23 mouse cellular contexts compared by ENCODE assay signal in the genomic region with DNA sequence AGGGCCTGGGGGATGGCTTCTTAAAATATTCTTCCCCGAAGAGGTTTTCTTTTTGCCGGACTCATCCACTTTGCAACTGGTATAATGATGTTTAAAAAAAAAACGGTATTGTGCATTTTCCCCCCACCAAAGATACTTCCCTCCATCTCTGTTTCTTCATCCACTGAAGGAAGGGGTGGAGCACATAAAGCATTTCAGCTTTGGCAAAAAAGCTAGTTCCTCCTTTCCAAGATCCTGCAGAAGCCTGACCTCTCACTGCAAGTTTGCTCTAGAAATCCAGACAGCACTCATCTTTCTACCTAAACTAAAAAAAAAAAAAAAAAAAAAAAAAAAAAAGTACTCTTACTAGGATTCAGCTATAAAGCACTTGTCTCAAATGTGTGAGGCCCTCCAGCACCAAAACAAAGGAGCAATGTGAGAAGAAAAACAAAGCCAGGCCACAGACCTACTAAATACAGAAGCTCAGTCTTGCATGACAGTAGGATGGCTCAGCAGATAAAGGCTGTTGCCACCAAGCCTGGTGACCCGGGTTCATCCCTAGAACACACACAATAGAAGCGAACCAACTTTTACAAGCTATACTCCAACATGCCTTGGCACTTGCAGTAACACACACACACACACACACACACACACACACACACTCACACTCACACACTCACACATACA. TPM values are rescaled to one million over a fixed set of nuclear protein-coding genes. Genes with fewer than 3 reads are reported as not detected.
DNase-seq lines count a peak whose midpoint lies in the region; ATAC-seq and TF ChIP-seq lines count a peak whose summit lies in the region.
"Had no signal": no experiment of that assay in that cellular context is flagged by ENCODE, and none has a peak within 500 bp of the region (broad histone marks: within the 10 kb centered on the region; RNA-seq: fewer than 3 reads in every experiment).

No protein-coding gene starts in this region.

- peak; percentile 75 for ATAC-seq in kidney, embryonic 15.5 days (replicated peaks; ENCODE audit: low FRiP score)
- peak; percentile 46 to 51; a peak in 2 of 4 replicates for ATAC-seq in hematopoietic stem cell, adult 5-6 weeks (replicated peaks in 1 of 2; ENCODE audit: insufficient read depth in 1 of 2, low FRiP score in 2 of 2, low TSS enrichment in 1 of 2, low read depth in 1 of 2, poor library complexity in 2 of 2, severe bottlenecking in 2 of 2)
- no peak for ATAC-seq in intestine, embryonic 15.5 days

- no peak for TF ChIP-seq RAD21 in CH12.LX (IDR thresholded peaks at IDR 0.05; ENCODE audit: low read depth, low read length)

- DNase-seq in kidney, adult 11 months, result no peak
- DNase-seq in A20 (ENCODE audit: low read depth, low spot score) (peak; percentile 37), CH12.LX (ENCODE audit: extremely low read depth) (no peak)
- no peak for DNase-seq in right cerebral cortex, postnatal 25 days
- DNase-seq: adrenal gland, postnatal 14 days; cerebellum, adult 11-12 months; cerebellum, postnatal 14 days; embryo, embryonic 11 days; gastrocnemius, postnatal 10 days; heart, adult 2 months; heart, postnatal 4 days; kidney, postnatal 25 days; lung, postnatal 14 days; midbrain, embryonic 14.5 days; spleen, adult 18-20 months; thymus, adult 18-20 months; thymus, postnatal 4 days had no signal

- no peaks in the 10 kb centered on the region for H3K79me2 ChIP-seq in CH12.LX (replicated peaks; ENCODE audit: control insufficient read depth, extremely low read depth, insufficient read depth, poor library complexity, severe bottlenecking)

- no peak overlapping the region for H3K4me2 ChIP-seq in kidney, embryonic 15.5 days
- no peak overlapping the region for H3K4me2 ChIP-seq in CH12.LX (ENCODE audit: insufficient read depth, low read depth, poor library complexity, severe bottlenecking)
- H3K4me2 ChIP-seq in intestine, embryonic 15.5 days (replicated peaks), result no peak overlapping the region
- H3K4me2 ChIP-seq: embryonic facial prominence, embryonic 15.5 days; heart, embryonic 15.5 days; limb, embryonic 15.5 days had no signal

- H3K9ac ChIP-seq in kidney, embryonic 15.5 days, result no peak overlapping the region
- no peak overlapping the region for H3K9ac ChIP-seq in CH12.LX (ENCODE audit: insufficient read depth, low read depth)
- H3K9ac ChIP-seq in intestine, embryonic 15.5 days, result no peak overlapping the region
- H3K9ac ChIP-seq: embryonic facial prominence, embryonic 15.5 days; heart, embryonic 15.5 days; limb, embryonic 15.5 days had no signal

- H3K9me3 ChIP-seq in kidney, embryonic 15.5 days (replicated peaks), result no peaks in the 10 kb centered on the region
- no peaks in the 10 kb centered on the region for H3K9me3 ChIP-seq in CH12.LX (replicated peaks; ENCODE audit: low read length)
- no peaks in the 10 kb centered on the region for H3K9me3 ChIP-seq in intestine, embryonic 15.5 days
- H3K9me3 ChIP-seq: embryonic facial prominence, embryonic 15.5 days; heart, embryonic 15.5 days; limb, embryonic 15.5 days had no signal

- H3K4me3 ChIP-seq in kidney, embryonic 15.5 days (replicated peaks), result no peak overlapping the region
- no peak overlapping the region for H3K4me3 ChIP-seq in CH12.LX (replicated peaks in 1 of 3; ENCODE audit: low read depth in 2 of 3, low read length in 2 of 3, poor library complexity in 1 of 3)
- no peak overlapping the region for H3K4me3 ChIP-seq in intestine, embryonic 15.5 days (replicated peaks)
- H3K4me3 ChIP-seq: embryonic facial prominence, embryonic 15.5 days; heart, adult 2 months; heart, embryonic 15.5 days; limb, embryonic 15.5 days had no signal

- in situ Hi-C loops in CH12.LX (cut with MboI; ENCODE audit: low pct_ligation_motif_present, low pct_unique_long_range_greater_than_20kb, low sequenced_read_pairs), result no loop called here

- H3K27me3 ChIP-seq in kidney, embryonic 15.5 days, result peaks cover 14% of the 10 kb centered on the region
- no peaks in the 10 kb centered on the region for H3K27me3 ChIP-seq in CH12.LX (replicated peaks)
- H3K27me3 ChIP-seq in intestine, embryonic 15.5 days (replicated peaks), result no peaks in the 10 kb centered on the region
- H3K27me3 ChIP-seq: embryonic facial prominence, embryonic 15.5 days; limb, embryonic 15.5 days had no signal

- no peak for TF ChIP-seq CTCF in CH12.LX (conservative IDR thresholded peaks at IDR 0.05 in 1 of 2, IDR thresholded peaks at IDR 0.05 in 1 of 2; ENCODE audit: low read depth in 2 of 2, low read length in 2 of 2)

- no peaks in the 10 kb centered on the region for H3K4me1 ChIP-seq in kidney, embryonic 15.5 days
- peaks cover 5 to 16% of the 10 kb centered on the region in 2 experiments; a peak in 3 of 4 replicates for H3K4me1 ChIP-seq in CH12.LX (ENCODE audit: control insufficient read depth in 1 of 2, insufficient read depth in 2 of 2)
- H3K4me1 ChIP-seq in intestine, embryonic 15.5 days (replicated peaks), result no peaks in the 10 kb centered on the region
- H3K4me1 ChIP-seq: embryonic facial prominence, embryonic 15.5 days; heart, embryonic 15.5 days; limb, embryonic 15.5 days had no signal

- no peaks in the 10 kb centered on the region for H3K36me3 ChIP-seq in kidney, embryonic 15.5 days
- H3K36me3 ChIP-seq in CH12.LX (replicated peaks in 1 of 2; ENCODE audit: control insufficient read depth in 1 of 2, insufficient read depth in 1 of 2, low read length in 1 of 2), result no peaks in the 10 kb centered on the region
- H3K36me3 ChIP-seq in intestine, embryonic 15.5 days, result no peaks in the 10 kb centered on the region
- H3K36me3 ChIP-seq: embryonic facial prominence, embryonic 15.5 days; heart, embryonic 15.5 days; limb, embryonic 15.5 days had no signal

- dilution Hi-C loops in CH12.LX (cut with MboI; ENCODE audit: extremely low pct_ligation_motif_present, extremely low pct_unique_long_range_greater_than_20kb, low sequenced_read_pairs), result no loop called here

- no peak overlapping the region for H3K27ac ChIP-seq in kidney, embryonic 15.5 days
- H3K27ac ChIP-seq in CH12.LX (ENCODE audit: insufficient read depth, low read depth), result no peak overlapping the region
- H3K27ac ChIP-seq in intestine, embryonic 15.5 days, result no peak overlapping the region
- H3K27ac ChIP-seq: embryonic facial prominence, embryonic 15.5 days; heart, adult 2 months; heart, embryonic 15.5 days; limb, embryonic 15.5 days had no signal

- no peak for TF ChIP-seq POLR2A in CH12.LX (IDR thresholded peaks at IDR 0.05; ENCODE audit: low read depth, low read length)

- TF ChIP-seq EP300 in CH12.LX (IDR thresholded peaks at IDR 0.05; ENCODE audit: low read length), result no peak

- WGBS in kidney, embryonic 15.5 days, result 63% methylated on average over 5 of the region's 5 CpGs
- WGBS in intestine, embryonic 15.5 days, result 66% methylated on average over 5 of the region's 5 CpGs

TF ChIP-seq in CH12.LX, 34 proteins besides CTCF, POLR2A, EP300 and RAD21:
- TF ChIP-seq ZC3H11A (IDR thresholded peaks at IDR 0.05; ENCODE audit: low read depth, low read length) (no peak), MAFK (IDR thresholded peaks at IDR 0.05; ENCODE audit: insufficient replicate concordance, low read length) (no peak), ZNF384 (IDR thresholded peaks at IDR 0.05; ENCODE audit: low read depth, low read length) (0 out of 2 replicates have a peak, but pooled peaks have one; percentile 40)
TF ChIP-seq in CH12.LX: peak in this region for 1.

RNA-seq across cellular contexts. Expression of gene Ap1s2, which starts 41.0 kb away (rescaled TPM):
- polyA plus RNA-seq in kidney, embryonic 15.5 days (2015; fragmentation: Nextera tagmentation; extraction: Ambion mirVana), result 21.8 and 22.5 TPM in 2 replicates
- 4.3 and 5.7 TPM in 2 replicates for total RNA-seq in CH12.LX (2012; rRNA removed)
- total RNA-seq in CH12.LX (2014; rRNA removed), result 12.3 and 16.6 TPM in 2 replicates
- 6.5 and 8.9 TPM in 2 replicates for polyA plus RNA-seq in CH12.LX (2012; ENCODE audit: insufficient read length, low read depth)
- 13.8 and 24.0 TPM in 2 replicates for total RNA-seq in hematopoietic stem cell, adult 5-6 weeks (2017)
- 19.4 and 24.2 TPM in 2 replicates for polyA plus RNA-seq in intestine, embryonic 15.5 days (2015; fragmentation: Nextera tagmentation; extraction: Ambion mirVana)
